Mouse (Mus musculus) mouse embryonic stem cell (cell line): Measurements from ENCODE around the gene Kcnj16.

Experiments used
- in situ Hi-C, 2 experiments: fragments of 300-500 bp; cut with MboI; formaldehyde crosslinking; loops; 1 replicate in 1 of 2; 3 replicates in 1 of 2; pipeline ENCODE4 v1.14.3; 2019 to 2020; ENCODE audit warnings: low sequenced_read_pairs in 2 of 2, low pct_unique_long_range_greater_than_20kb in 1 of 2, mixed read lengths in 1 of 2; ENCODE audit not compliant: unreplicated experiment in 1 of 2

Kcnj16 gene

DNA sequence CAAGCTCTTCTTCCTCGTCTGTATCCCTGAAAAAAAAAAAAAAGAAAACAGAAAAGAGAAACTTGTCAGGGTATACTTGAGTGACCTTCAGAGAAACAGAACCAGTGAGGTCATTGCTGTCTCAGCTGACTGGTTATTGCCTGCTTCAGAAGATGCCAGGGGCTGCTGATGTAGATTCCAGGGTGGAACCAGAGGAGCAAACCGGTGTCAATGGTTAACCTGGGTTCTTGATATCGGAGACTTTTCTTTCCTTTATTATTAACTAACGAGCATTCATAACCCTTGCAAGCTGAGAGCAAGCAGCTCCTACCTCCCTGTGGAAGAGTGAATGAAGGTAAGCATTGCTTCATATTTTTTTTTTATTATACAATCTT, at the start of gene Kcnj16:
Gene Kcnj16, plus strand, starts transcription at position 272 of the 374 bp plus-strand sequence.
- in situ Hi-C loops: no loop called here

DNA sequence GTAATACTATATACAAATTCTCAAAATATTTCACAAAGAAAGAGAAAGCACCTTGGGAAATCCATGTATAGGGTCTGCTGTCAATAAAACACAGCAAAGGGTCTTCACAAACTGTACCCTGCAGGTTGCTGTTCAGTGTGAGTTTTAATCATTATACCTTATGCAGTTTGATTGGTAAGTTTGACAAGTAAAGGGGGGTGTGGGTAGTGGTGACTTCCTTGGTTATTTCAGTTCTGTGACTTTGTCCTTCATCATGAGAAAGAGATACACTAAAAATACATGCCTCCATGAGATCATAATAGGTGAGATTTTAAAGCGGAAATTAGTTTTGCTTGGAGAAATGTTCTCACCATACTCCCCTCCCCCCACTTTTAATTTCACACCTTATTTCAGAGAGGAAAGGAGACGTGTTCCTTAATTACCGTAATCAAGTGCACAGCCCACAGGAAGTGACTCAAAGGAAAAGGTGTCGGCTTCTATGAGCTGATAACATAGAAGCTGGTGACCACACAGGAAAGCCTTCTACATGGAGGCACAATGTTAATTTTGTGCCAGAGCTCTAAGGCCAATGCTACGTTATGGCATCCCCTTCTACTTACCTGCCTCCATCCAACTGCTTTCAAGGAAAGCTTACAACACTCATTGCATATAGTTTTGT, 48.9 kb upstream of the Kcnj16 start:
- in situ Hi-C loops: no loop called here

DNA sequence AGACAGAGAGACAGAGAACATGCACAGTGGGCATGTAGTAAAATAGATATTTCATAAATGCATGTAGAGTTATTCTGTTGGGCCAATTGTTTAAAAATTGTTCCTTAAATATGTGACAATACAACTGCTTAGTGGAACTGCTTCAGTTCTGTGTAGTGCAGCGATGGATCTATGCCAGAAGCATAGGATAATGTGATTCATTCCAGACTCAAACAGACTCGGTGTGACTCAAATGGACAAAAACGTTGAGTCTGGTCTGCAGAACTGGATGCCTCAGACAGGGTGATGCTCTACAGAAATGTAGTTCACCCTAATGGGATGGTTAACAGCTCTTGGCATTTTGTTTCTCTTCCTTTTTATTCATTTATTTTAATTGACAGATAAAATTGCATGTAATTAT, 32.1 kb upstream of the Kcnj16 start:
- in situ Hi-C loops: no loop called here

DNA sequence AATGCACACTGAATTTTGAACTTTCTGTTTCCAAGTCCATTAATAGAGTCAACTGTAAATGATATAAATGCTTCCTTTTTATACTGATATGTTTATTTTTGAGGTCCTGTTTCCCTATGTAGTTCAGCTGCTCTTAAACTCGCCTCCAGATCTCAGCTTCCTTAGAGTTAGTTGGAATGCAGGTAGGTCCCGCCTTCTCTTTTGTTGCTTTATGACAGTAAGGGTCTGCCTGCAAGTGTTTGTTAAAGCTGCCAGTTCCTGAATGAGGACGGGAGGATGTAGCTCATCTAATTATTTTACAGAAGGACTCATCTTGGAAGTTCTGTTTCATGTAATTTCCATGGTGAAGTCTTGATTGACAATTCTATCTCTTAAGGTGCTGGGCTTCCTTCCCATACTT, 25.6 kb upstream of the Kcnj16 start:
- in situ Hi-C loops: no loop called here

DNA sequence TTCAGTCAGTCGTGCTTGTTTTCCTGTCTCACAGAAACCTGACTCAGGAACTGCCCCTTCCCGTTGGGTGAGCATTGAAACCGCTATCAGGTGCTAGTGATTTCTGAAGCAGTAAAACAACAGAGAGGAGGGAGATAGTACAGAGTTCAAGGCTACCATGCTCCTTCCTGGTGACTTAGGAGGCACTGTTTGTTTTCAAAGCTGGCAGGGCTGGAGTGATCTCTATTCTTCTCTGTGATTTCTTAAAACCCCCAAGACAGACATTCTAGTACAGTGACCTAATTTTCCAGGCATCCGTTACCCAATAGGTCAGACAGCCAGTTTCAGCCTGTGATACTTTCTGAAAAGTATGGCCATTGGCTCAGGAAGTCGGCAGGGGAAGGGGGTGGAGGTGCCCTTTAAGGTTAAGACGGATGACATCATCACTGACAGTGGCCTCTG, 25.1 kb upstream of the Kcnj16 start:
- in situ Hi-C loops: no loop called here

DNA sequence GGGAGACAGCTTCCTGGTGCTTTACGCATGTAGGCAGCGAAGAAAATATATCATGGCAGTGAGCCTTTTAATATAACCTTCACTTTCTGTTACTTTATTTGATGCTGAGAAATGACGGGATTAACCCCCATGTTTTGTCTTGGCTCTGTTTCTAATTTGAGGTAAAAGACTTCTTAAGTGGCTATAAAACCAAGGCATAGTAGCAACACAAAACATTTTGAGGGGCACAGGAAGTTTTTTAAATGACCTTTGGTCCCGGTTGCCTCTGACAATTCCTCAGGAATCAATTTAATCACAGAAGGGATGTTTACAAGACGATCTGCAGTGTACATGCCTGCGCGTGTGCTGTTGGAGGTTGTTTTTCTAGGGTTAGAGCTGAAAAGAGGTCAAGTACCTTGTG, 11.2 kb upstream of the Kcnj16 start:
- in situ Hi-C loops: no loop called here

DNA sequence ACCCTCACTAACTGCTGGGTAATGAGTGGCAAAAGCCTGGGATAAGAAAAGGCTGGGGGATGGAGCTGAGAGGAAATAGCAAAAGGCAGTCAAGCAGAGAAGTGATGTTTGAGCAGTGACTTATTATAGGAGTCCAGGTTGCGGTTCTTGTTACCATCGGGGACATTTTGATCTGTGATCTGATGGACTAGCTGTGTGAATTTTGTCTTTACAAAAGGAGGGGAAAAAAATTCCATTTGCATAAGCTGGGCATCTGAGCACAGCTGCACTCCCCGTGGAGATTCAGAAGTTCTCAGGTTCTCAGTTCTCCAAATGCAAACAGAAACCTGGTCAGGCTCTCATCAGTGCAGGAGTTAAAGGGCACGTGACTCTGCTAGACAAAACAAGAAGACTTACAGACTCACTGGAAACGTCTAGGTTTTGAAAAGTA, 6.2 kb upstream of the Kcnj16 start:
- in situ Hi-C loops: no loop called here

DNA sequence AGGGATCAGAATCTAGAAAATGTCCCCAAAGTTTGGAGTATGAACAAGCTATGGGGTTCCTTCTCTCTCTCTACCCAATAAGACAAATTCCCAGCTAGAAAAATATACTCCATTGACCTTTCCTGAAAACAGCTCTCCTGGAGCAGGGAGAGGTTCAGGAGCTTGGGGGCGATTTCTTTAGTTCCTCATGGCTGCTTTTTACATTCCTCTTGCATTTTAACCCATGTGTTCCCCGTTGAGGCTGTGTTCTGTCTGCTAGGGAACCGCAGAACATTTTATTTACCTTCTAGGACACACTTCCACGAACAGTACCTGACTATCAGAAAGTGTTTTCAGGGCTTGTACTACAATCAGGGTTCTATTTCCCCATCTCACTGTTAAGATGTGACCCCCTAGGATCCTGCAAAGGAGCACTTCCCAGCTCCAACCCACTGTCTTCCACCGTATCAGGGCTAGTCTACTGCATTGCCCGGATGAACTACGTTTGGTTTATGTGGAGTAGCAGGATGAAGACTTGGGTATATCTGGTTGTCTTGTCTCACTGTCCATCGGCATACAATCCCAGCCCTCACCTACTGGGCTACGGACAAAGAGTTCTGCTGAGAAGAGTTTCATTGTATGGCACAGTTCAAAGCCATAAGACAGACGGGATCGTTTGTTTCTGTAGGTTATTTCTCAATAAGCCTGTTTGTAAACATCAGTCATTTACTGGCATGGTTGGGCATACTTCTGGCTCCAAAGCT, 643 bp upstream of the Kcnj16 start:
- in situ Hi-C loops: no loop called here

DNA sequence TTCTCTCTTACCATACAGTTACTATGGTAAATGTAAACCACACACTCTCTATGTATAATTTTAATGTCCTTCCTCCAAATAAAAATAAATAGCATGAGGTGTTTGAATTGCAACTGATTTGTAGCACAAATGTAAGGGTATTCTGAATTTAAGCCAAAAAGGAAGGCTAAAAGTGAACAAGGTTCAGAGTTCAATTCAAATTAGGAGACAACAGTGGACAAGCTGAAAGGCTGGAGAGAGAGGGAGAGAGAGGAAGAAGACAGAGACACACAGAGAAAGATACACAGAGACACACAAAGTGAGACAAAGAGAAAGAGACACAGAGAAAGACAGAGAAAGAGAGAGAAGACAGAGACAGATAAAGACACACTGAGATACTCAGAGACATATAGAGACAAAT, 1.1 kb downstream of the Kcnj16 start:
- in situ Hi-C loops: no loop called here

DNA sequence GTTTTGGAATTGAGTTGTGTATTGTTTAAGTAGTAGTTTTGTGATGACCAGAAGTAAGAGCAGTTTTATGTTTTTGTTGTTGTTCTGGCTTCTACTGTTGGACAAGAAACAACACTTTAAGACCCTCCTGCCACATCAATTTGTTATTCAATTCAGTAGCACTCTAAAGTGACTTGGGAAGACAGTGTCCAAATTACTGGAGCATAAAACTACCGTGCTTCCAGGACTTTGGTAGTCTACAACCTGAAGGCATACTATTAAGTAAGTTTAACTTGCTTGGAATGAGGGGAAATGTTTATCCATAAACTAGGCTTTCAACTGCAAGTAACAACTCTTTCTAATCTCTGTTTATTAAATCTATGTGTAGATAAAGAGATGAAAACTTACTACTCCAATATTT, 17.7 kb downstream of the Kcnj16 start:
- in situ Hi-C loops: no loop called here

DNA sequence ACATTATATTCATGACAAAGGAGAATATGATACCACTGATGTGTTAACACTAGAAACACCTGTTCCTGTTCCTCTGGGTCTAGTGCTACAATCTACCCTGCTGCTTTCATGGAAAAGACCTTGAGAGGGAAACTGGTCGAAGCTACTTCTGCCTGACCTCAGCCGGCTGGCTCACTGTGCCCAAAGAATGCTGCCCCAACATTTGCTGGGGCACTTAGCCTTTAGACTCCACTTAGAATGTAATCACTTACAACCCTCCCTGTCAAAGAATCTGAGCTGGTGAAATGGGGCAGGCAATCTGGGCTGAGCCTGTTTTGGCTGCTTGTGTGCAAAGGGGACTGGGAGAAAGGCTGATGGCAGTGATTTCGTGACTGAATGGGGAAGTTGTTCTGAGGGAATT, 18.1 kb downstream of the Kcnj16 start:
- in situ Hi-C loops: no loop called here

DNA sequence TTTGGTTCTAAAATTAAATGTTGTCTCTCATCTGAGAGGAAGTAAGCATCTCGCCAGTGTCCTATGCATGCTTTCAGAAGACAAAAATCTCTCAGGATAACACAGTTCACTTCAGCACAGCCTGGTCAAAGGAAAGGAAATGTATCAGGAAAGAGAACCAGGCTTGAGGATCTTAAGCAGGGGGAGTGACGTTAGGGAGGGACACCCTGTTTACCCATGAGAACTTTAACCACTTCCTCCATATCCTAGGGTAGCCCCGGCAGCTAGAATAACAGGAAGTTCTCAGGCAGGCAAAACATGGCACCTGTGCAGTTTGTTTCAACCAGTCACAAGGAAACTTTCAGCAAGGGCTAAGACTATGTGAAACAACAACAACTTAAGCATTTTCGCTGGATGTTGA, 25.8 kb downstream of the Kcnj16 start:
- in situ Hi-C loops: no loop called here

DNA sequence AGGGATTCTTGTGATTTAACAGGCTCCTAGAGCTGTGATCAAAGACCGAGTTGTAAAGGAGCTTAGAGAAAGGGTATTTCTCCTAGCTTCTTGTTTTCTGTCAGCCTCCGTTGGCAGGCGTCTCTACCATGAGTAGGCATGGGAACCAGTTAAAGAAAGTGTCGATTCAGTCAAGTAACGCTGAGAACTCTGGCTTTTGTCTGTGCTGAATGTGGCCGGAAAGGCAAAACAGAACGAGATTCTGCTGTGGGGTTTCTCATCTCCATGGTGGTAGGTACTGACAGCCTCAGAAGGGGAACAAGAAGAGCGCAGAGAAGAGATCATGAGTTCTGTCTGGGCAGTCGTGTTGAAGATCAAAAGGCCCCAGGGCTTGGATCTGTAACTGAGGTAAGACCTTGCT, 29.4 kb downstream of the Kcnj16 start:
- in situ Hi-C loops: no loop called here

DNA sequence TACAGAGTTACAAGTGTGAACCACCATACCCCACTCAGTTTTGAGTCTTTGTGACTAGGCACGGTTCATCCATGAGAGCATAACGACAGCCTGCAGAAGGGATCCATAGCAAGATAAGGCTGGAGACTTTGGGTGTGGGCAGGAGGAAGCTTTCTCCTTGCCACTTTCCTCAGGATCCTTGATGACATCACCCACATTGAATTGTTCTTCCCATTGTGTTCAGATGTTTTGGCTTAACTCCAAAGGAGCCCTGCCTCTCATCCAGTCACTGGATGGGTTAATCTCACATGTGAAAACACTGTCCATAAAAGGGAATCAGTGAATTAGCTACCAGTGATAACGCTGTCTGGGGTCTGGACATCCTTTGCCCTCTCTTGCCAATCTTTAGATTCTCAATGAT, 37.3 kb downstream of the Kcnj16 start:
- in situ Hi-C loops: no loop called here

DNA sequence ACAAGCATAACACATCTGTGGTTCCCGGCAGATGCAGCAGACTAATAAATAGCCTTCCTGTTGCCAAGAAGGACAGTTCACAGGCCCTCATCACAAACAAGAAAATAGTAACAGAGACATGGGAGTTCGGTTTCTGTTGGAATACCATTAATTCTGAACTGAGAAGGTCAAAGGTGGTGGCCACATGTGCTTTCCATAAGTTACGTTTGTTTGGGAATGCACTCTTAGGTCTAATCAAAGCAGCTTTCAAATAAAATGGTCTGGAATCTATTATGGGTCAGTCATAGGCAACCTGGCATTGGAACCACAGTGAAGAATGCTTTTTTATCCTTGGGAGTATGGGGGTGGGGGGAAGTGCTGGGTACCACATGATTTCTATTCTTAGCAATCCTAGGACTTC, 41.6 kb downstream of the Kcnj16 start:
- in situ Hi-C loops: no loop called here

DNA sequence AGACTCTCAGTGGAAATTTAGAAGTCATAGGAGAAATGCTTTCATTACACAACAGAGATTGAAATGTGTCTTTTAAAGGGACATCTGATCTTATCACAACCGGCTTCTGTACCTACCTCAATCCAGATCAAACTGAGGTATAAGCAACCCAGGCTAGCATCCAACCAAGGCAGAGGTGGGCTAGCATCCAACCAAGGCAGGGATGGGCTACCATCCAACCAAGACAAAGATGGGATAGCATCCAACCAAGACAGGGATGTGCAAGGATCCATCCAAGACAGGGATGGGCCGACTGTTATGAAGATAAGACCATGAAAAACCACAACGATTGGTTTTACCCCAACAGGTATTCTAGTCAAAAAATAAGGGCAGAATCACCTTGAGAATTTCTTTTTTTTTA, 48.4 kb downstream of the Kcnj16 start:
- in situ Hi-C loops: no loop called here

DNA sequence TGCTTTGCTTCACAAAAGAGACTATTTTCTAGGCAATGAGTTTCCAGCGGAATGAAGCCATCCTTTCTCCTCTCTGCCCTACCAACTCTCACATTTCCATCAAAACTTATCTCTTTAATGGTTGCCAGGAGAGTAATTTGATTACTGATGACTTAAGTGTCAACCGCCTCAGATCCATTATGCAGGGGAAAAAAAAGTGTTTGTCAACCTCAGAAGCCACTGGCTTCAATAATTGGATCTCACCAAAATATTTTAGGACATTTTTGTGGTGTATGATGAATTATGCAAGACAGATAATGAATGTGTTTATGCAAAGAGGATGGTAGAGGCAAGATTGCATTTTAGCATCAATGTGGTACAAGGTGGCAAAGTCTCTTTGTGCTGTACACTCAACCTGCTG, 52.4 kb downstream of the Kcnj16 start:
- in situ Hi-C loops: no loop called here

DNA sequence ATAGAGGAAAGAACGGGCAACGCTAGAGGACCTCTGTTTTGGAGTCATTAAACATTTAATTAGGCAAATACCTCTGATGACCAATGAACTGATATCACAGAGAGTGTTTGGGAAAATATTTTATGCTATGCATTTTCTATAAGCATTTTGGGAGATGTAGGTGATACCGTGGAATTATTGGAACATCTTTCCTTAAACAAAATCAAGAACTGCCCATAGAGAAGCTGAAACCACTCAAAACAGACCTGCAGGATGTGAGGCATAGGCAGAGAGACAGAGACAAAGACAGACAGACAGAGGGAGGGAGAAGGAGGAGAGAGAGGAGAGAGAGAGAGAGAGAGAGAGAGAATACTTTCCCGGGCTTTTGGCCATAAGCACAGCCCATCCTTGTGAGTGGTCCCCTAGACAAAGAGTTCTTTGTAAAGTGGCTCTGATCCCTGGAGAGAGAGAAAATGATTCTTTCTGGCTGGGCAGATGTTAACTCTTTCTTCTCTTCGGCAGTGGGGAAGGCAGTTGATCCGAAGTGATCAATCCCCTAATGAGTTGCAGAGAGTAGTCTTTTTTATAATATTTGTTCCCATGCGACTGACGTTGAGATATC, 54.9 kb downstream of the Kcnj16 start:
- in situ Hi-C loops: no loop called here

DNA sequence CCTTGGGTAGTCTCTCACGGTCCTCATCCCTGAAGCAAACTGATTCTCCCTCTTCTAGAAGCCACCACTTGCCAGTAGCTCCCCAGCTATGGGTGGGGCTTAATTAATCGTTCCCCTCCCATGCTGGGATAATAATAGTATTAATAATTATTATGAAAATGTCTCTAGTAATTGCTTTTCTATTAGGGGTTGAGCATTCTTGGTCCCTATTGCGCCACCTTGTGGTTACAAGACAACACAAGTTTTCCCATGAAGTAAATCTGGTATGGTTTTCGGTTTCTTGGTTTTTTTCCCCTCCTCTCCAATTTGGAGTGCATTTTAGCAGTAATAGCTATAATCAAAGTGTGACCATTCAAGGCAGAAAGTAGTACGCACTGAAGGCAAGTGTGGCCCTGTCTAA, 74.3 kb downstream of the Kcnj16 start:
- in situ Hi-C loops: no loop called here

DNA sequence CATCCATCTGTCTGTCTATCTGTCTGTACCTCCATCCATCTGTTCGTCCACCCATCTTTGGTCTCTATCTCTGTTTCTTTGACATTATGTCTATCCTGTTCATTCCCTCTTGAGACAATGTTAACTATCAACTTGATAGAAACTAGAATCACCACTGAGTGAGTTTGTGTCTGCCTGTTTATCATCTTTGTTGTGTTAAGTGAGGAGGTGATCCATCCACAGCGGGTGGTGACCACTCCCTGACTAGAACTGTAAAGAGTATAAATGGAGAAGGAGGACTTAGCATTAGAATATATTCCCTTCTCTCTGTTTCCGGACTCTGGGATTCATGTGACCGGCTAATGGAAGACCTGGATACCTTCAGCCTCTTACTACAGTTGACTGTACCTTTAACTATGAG, 75.5 kb downstream of the Kcnj16 start:
- in situ Hi-C loops: no loop called here
